Mouse (Mus musculus): ENCODE results near the gene Dzip1.

Gene Dzip1

DNA sequence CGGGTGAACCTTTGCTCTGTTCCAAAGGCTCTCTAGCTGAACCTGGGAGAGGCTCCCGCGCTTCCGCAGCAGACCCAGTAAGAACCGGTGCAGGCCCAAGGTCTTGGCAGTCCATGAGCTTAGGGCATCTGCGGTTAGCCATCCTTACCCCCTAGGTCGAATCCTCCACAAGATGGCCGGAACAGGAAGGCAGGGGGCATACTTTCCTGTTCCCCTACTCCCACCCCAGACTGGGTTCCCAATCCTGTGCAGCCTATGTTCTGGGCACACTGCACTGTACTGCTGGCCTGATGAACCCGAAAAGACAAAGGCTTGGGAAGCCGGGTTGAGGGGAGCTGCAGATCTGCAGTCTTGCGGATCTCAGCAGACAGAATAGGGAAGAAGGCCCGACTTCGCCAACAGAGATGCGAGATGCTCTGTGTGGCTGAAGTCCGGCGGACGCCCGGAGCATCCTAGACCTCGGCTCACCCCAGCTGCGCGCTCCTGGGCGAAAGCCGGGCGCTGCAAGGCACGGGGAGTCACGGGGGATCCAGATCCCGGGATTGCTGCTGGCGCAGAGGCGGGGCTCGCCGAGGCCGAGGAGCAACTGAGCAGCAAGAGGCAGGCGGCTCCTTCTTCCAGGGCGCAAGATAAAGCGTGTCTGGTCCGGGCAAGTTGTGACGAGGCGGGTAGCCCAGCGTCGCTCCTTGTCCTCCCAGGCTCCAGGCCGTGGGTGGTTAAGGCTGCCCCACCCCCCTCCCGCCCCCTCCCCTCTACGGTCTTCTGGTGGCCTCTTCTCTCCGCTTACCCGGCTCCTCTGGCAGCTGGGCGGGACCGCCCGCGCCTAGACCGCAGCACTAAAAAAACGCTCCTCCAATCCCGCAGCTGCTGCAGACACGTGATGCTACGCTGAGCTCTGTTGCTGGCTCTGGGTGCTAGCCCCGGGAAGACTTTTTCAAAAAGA, at the start of gene Dzip1:
Gene Dzip1, minus strand, starts transcription at position 788 of the 943 bp plus-strand sequence.
- DNase-seq (ENCODE audit: low spot score in 2 of 2): peak; percentile 37 to 67

DNA sequence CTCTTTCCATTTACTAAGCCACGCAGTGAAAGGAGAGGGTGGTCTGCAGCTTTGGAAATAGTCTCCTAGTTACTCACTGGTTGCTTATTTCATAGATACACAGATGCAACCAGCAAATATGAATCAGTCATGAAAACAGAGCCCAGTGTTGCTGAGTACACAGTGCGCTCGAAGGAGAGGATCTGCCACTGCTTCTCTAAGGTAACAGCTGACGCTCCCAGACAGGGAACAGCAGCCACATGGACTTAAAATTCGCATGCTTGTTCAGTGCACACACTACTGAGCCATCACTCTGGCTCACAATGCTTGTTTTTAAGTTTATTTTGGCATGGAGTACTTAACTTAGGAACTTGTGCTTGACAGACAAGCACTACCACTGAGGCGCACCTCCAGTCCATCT, 47.0 kb upstream of the Dzip1 start:
- DNase-seq (ENCODE audit: low spot score in 2 of 2): no peak

- no peak for DNase-seq (ENCODE audit: low spot score in 2 of 2)
These were observed 42.4 kb upstream of the Dzip1 start for GRCm38 (mm10) chr14:118967646-118968045.

- DNase-seq (ENCODE audit: low spot score in 2 of 2): no peak
These were observed 40.2 kb upstream of the Dzip1 start for GRCm38 (mm10) chr14:118965356-118966000.

DNA sequence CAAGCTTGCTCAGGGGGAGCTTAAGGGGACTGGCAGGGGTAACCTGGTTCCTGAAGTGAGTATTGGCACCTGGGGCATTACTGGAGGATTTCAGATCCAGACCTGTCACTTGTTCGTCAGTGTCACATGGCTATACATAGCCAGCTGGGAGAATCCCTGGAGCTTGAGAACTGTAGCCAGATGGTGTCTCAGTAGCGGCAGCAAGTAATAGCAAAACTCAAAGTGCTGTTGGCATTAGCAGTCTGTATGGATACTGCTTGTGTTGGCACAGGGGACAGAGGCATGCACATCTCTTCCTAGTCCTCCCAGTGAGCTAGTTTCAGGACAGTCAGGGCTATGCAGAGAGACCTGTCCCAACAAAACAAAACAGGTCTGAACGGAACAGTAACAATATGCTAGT, 32.8 kb upstream of the Dzip1 start:
- no peak for DNase-seq (ENCODE audit: low spot score in 2 of 2)

DNA sequence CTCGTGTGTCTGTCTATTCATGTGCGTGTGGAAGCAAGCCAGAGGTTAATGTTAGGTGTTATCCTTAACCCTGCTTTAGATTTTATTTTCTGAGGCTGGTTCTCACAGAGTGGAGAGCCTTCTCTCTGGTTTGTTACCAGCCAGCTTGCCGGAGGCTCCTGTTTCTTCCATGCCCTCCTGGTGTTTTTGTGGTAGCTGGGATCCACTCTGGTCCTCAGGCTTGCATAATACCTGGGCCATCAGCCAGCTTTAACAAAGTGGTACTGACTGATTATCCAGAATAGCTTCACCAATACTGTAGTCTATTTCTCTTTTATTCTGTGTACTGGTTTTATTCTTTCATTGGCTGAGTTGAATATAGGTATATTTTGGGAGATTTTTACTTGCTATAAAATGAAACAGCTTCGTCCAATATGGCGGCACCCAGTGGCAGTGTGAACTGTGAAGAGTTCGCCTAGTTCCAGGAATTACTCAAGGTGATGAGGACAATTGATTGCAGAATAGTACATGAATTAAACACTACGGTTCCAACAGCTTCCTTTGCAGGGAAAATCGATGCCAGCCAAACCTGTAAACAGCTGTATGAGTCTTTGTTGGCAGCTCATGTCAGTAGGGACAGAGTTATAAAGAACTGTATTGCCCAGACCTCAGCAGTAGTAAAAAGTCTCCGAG, 26.8 kb upstream of the Dzip1 start:
- DNase-seq (ENCODE audit: low spot score in 2 of 2): no peak

DNA sequence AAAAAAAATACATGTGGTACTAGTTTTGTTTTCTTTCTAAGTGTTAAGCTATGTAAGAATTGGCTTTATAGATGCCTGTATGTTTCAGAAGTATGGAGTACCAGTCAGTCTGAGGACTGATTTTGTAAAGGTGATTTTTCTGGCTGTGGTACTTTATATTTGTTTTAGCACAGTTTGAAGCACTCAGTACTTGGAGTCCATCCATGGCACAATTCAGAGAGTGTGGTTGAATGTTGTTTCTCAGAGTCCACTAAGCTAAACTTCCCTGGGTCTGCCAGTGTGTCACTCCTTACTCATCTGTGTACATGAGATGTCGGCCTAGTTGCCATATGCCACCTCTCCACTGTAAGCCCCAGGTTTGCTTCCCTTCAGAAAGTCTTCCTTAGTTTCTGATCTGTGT, 23.6 kb upstream of the Dzip1 start:
- no peak for DNase-seq (ENCODE audit: low spot score in 2 of 2)

- no peak for DNase-seq (ENCODE audit: low spot score in 2 of 2)
These were observed 19.4 kb upstream of the Dzip1 start for GRCm38 (mm10) chr14:118944702-118945101.

GRCm38 (mm10) chr14:118942076-118942475, 16.8 kb upstream of the Dzip1 start:
- DNase-seq (ENCODE audit: low spot score in 2 of 2): no peak

DNA sequence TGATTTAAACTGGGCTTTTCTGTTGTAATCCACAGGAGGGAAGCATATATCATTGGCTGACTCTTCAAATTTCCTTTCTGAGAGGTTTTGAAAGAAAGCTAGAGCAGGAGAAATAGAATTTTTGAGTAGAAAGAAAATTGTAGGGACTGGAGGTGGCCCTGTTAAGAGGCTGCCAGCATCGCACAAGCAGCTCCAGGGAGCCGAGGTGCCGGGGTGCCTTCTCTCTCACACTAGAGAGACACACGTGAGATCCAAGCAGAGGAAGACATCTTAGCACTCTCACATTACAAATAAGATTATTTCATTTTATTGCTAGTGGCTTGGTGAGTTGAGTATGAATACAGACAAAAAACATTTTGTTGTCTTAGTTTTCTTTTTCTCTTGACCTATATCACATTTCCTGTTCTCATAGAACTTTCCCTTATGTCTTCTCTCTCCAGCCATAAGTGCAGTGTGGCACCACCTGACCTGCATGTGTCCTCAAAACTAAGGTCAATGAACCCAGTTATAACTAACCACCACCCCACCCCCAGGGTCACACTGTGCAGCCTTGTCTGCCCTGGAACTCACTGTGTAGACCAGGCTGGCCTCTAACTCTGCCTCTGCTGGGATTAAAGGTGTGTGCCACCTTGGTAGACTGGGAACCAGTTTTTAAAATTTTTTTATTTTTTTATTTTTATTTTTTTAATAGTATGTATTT, 15.7 kb upstream of the Dzip1 start:
- no peak for DNase-seq (ENCODE audit: low spot score in 2 of 2)

GRCm38 (mm10) chr14:118938551-118938950, 13.3 kb upstream of the Dzip1 start:
- DNase-seq (ENCODE audit: low spot score in 2 of 2): no peak

GRCm38 (mm10) chr14:118937533-118938492, 12.6 kb upstream of the Dzip1 start, which contains the start of gene Dnajc3:
TSS of gene Dnajc3 (plus strand) at chr14:118937976.
- DNase-seq (ENCODE audit: low spot score in 2 of 2): peak; percentile 99

- DNase-seq (ENCODE audit: low spot score in 2 of 2): no peak
These were observed 11.7 kb upstream of the Dzip1 start for GRCm38 (mm10) chr14:118936952-118937351.

DNA sequence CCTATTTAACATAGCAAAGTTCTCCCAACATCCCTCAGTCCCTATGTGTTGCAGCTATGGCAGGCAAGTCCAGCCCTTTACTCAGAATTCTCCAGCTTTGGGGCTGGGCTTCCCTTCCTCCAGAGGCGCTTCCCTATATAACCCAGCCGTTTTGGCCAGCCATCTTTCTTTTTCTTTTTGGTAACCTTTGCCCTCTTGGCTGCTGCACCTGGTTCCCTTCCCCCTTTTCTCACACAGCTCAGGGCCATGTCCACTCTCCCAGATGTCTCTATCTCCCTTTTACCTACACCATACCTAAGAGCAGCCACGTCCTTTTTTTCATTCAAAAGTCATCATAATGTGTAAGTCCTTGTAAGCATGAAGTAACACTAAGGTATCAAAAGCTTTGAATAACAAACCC, 11.0 kb upstream of the Dzip1 start:
- no peak for DNase-seq (ENCODE audit: low spot score in 2 of 2)

- DNase-seq (ENCODE audit: low spot score in 2 of 2): no peak
These were observed 9.4 kb upstream of the Dzip1 start for GRCm38 (mm10) chr14:118934686-118935085.

- DNase-seq (ENCODE audit: low spot score in 2 of 2): no peak
These were observed 7.7 kb upstream of the Dzip1 start for GRCm38 (mm10) chr14:118932956-118933355.

GRCm38 (mm10) chr14:118931181-118931580, 5.9 kb upstream of the Dzip1 start:
- no peak for DNase-seq (ENCODE audit: low spot score in 2 of 2)

DNA sequence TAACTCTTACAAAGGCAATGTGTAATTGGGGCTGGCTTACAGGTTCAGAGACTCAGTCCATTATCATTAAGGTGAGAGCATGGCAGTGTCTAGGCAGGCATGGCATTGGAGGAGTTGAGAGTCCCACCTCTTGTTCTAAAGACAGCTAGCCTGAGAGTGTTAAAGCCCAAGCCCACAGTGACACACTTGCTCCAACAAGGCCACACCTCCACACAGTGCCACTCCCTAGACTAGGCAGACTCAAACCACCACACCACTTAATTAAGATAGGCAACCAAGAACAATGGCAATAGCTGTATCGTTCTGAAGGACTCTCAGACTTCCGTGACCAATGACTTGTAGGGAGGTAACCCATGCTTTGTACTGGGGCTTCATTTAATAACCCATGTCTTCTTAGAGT, 5.5 kb upstream of the Dzip1 start:
- DNase-seq (ENCODE audit: low spot score in 2 of 2): no peak

- no peak for DNase-seq (ENCODE audit: low spot score in 2 of 2)
These were observed 4.5 kb upstream of the Dzip1 start for GRCm38 (mm10) chr14:118929779-118930178.

GRCm38 (mm10) chr14:118928565-118928964, 3.3 kb upstream of the Dzip1 start:
- DNase-seq (ENCODE audit: low spot score in 2 of 2): no peak
